Mouse (Mus musculus) erythroblast, embryonic 14.5 days (primary cell): ENCODE data around the gene Olfr1443.

Experiments
- GATA1 ChIP-seq: IDR thresholded peaks from 2 replicates; pipeline ENCODE4 v1.6.1; 2012; ENCODE audit warnings: low read length, inconsistent platforms, mixed read lengths
- TAL1 ChIP-seq: IDR thresholded peaks from 3 replicates; pipeline ENCODE4 v1.6.1; 2012; ENCODE audit warnings: low read length, inconsistent platforms, mixed read lengths

GRCm38 (mm10) chr19:12695590-12695989 is 17.7 kb downstream of the Olfr1443 start, which contains the start of gene Keg1:
- TF ChIP-seq GATA1: no peak
- TF ChIP-seq TAL1: no peak
